Mouse (Mus musculus) heart, adult 2 months (tissue): ENCODE data around the gene Dstn.

Source experiments
- CTCF ChIP-seq: fragments of 200-600 bp; IDR thresholded peaks from 2 replicates; pipeline ENCODE4 v1.8.1; 2022; ENCODE audit warnings: antibody characterized with exemption, mild to moderate bottlenecking, moderate library complexity
- EP300 ChIP-seq: fragments of 200-500 bp; IDR thresholded peaks from 2 replicates; pipeline ENCODE4 v1.6.1; 2011; ENCODE audit warnings: low read depth, low read length, control low read depth; ENCODE audit not compliant: insufficient read depth
- POLR2A ChIP-seq: fragments of 200-500 bp; IDR thresholded peaks from 2 replicates; pipeline ENCODE4 v1.6.1; 2011; ENCODE audit warnings: mild to moderate bottlenecking, low read depth, low read length, control low read depth; ENCODE audit not compliant: insufficient read depth

DNA sequence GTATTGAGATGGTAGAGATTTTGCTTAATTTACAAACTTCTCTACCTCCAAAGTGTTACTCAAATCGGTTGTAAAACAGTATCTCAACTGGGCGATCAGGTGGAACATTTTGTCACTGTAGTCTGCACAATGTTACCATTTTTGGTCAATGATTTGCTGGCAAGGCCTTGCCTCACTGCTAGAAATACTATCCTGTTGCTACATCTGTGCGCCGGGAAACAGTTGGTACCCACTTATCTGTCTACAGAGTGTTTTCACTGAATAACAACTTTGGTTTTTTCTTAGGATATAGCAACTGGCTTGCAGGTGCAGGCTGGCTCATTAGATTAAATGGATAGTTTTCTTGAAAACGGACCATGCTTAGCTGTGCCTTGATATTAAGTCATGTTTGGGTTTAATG, 1.1 kb downstream of the Dstn start:
- TF ChIP-seq CTCF (no peak), EP300 (no peak), POLR2A (no peak)
